Mouse (Mus musculus): ENCODE data around the gene Sema7a.

The Sema7a gene

DNA sequence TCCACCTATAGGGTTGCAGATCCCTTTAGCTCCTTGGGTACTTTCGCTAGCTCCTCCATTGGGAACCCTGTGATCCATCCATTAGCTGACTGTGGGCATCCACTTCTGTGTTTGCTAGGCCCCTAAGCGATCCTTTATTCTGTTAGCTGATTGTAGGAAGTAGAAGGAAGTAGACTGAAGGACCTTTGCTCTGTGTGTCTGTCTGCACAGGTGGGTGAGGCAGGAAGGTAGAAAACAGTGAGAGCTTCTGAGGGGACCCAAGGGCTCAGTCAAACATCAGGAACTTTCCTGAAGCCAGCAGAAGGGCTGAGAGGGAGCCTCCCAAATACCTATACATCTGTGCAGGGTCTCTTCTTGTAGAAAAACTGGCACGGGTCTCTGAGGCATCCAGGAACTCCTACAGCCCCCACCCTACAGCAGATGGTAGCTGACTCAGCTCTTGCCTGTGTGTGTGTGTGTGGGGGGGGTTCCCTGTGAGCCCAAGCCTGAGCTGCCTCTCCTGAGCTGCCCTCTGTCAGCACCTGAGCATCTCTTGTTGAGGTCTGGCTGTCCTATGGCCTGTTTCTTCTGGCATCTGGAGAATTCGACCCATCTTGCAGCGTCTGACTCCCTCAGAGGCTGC lies 35.4 kb downstream of the Sema7a start:
- DNase-seq (ENCODE audit: extremely low read depth, low read depth) = no peak

DNA sequence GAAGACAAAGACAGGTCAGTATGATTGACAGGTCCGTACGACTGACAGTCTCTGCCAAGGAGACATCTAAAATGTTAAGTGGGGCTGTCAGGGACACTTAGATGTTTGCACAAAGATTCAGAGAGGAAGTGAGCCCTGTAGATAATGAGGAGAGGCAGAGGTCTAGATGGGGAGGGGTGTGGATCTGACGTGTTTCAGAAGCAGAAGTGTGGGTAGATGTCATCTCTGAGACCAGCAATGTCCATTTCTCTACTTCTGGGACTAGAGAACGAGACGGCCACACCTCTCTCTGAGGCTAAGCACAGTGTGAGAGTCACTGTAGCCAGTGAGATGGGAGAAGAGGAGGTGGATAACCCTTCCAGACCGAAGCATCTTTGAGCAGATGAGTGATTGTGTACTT lies 38.1 kb downstream of the Sema7a start:
- peak; percentile 18 for DNase-seq (ENCODE audit: extremely low read depth, low read depth)

DNA sequence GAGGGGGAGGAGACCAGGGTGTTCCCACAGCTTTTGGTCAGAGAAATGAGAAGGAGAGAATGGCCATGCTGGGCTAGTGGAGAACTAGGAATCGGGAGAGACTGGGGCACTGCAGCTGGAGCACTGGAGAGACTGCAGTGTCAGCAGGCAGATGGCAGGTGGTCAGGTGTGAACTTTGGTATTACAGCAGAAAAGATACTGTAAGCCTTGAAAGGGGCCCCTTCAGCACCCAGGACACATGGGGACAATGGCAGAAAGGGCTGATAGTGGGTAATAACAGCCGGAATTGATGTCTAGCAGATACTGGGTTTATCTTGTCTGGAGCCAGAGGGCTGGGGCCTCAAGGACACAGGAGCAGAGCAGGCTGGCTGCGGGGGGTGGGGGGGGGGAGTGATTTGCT lies 38.9 kb downstream of the Sema7a start:
- no peak for DNase-seq (ENCODE audit: extremely low read depth, low read depth)

DNA sequence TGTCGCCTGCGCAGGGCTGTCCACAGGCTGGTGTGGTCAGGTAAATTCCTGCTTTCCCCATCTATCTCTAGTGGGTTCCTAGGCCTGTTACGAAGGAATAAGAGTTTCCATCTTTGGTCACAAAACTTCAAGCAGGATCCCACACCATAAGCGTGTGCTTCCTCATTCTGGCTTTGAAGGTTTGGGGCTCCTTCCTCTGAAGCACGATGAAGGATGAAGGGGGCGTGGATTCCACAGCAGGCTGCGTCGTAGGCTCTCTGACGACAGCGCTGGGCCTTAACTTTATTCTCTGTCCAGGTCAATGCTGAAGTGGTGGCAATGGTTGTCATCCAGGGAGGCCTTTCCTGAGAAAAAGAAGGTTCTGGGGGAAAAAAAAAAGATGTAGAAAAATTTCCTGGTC lies 40.7 kb downstream of the Sema7a start:
- DNase-seq (ENCODE audit: extremely low read depth, low read depth) = peak; percentile 37

DNA sequence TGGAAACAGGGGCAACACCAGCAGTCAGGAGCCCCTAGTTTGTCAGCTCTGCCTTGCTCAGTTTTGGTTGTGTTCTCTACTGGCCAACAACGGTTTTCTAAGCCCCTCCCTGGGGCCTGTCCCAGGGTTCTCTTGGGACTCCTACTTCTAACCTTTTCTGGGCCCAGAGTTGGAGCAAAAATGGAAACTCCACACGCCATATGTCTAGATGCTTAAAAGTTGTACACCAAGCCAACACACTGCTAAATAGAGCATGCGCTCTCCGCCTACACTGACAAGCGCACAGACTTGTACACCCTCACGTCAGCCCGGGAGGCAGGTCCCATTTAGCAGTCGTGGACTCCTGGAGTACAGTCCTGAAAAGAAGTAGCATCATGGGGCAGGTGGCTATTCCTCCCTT lies 45.4 kb downstream of the Sema7a start:
- no peak for DNase-seq (ENCODE audit: extremely low read depth, low read depth)

DNA sequence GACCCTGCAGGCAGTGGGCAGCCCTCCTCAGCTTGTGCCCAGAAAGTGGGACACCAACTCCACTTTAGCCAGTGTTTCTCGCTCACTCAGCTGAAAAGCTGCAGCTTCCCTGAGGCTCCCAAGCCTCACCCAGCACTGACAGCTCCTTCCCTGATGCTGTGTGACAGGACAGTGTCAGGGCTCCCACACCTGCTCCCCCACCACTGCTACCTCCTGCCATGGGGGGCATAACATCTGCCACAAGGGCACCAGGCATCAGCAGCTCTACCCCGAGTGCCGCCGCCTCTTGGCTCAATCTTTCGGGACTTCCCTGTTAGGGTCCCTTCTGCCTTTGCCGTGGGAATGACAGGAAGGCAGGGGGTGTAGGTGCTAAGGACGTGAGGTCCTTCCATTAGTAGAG lies 46.4 kb downstream of the Sema7a start:
- no peak for DNase-seq (ENCODE audit: extremely low read depth, low read depth)

DNA sequence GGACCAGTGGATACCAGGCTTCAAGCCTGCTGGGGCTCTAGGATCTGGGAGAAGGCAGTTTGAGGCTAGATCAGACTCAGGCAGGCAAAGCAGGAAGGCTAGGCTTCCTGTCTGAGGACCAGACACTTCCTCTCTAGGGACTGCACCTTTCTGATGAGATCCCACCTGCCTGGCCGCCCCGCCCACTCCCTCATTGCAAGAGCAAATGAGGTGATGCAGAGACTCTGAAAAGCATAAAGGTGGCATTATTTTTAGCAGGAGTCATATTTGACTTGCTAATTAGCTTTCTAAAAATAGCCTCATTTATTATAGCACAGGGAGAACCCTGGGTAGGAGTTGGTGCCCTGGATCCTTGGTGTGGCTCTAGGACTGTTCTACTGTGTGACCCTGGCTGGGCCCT lies 48.2 kb downstream of the Sema7a start:
- no peak for DNase-seq (ENCODE audit: extremely low read depth, low read depth)

DNA sequence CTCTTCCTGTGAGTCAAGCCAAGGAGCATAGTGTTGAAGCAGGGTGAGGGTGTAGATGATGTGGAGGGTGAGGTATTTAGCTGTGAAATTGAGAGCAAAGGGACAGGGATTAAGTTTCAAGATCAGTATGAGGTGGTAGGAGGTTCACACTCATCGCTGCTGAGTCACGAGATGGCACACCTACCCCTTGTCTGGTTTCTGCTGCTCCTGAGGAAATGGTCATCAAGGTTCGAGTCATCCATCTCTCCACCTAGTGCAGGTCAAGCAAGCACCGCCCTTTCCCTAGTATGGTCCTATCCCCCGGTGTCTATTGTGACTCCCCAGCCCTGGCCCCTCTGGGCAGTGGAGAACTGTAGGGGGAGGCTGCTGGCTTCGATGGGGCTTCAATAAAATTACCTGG lies 49.4 kb downstream of the Sema7a start:
- no peak for DNase-seq (ENCODE audit: extremely low read depth, low read depth)

DNA sequence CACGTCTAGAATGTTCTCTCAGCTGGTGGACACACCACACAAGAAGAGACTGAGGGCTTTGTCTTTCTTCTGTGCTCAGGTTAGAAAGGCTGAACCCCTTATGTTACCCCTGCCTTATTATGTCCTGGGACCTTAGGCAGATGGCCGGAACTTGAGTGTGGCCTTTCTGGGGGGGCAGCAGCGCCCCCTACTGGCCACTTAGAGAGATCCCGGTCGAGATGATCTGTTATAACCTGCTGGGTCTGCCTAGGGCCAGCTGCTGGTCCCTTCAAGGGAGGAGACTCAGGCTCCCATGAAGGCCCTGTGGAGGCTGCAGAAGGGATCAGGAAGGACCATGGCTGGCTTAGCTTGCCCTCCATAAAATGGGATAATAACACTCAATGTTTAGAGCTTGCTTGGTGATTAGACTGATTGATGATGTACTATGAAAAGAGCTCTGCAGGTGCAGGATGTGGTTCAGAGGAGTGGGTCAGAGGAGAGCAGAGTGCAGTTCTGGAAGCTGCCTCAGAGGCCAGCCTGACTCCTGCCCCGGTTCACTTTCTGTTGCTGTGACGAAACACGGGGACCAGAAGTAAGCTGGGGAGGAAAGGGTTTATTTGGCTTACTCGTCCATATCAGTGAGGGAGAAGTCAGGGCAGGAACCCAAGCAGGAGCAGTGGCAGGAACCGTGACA lies 50.7 kb downstream of the Sema7a start:
- DNase-seq (ENCODE audit: extremely low read depth, low read depth) = no peak

DNA sequence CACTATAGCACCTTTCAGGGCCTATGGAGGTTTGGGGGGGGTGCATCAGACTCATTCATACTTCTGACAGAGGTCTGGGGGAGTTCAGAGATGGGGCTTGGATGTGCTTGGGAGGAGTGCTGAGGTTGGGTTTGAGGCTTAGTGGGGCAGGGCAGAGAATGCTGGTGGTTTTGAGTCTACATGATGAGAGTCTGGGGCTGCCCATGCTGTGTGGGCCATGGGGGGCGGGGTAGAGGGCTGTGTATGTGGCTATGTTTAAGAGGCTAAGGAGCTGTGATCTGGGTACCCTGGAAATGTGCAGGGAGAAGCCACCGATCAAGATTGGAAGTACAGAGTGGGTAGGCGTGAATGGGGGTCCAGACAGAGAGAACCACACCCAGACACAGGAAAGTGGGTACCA lies 52.1 kb downstream of the Sema7a start:
- DNase-seq (ENCODE audit: extremely low read depth, low read depth) = no peak

DNA sequence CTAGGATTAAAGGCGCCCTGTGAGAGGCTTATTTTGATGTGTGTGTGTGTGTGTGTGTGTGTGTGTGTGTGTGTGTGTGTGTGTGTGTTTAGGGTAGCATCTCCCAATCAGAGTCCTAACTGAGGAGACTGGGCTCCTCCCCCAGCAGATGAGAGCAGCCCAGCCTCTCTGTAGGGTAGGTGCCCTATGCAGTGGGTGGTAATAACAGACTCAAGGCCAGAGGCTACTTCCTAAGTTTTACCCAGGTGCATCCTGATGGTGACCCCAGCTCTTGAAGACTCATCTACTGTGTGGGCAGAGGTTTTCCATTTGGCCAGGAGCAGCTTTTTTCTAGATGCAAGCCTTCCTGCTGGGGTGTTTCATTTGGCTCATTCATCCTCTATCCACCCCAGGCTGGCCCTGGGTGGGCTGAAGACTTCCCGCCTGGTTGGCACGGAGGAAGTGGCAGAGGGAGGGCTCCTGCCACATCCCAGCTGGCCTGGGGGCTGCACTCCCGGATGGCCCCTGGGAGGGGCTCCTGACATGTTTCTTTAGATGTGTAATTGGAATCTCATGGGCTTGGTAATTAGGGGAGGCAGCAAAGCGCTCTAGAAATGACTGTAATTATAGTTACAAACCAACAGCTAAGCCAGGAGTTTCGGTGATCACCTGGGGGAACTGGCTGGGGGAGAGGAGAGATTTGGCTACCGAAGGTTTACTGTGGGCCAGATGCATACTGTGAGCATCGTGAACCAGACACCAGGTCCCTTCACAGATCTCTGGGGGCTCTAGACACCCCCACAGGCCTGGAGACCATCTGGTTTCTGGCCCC lies 53.1 kb downstream of the Sema7a start:
- DNase-seq (ENCODE audit: extremely low read depth, low read depth) = no peak

DNA sequence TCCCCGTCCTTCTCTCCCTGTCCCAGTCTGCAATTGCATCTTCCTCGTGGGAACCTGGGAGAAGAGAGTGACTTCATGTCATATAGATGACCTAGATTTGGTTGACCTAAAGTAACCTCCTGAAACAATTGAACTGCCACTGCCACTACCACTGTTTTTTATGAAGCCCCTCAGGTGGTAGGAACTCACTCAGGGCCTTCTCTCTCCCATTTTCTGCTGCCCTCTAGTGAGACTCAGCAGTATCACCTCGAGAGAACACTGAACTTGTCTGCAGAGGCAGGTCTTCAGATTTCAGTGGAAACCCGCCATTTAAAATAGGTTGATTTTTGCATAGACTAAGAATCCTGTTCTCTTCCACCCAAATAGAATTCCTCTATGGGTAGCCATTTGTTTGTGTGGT lies 55.4 kb downstream of the Sema7a start:
- no peak for DNase-seq (ENCODE audit: extremely low read depth, low read depth)

DNA sequence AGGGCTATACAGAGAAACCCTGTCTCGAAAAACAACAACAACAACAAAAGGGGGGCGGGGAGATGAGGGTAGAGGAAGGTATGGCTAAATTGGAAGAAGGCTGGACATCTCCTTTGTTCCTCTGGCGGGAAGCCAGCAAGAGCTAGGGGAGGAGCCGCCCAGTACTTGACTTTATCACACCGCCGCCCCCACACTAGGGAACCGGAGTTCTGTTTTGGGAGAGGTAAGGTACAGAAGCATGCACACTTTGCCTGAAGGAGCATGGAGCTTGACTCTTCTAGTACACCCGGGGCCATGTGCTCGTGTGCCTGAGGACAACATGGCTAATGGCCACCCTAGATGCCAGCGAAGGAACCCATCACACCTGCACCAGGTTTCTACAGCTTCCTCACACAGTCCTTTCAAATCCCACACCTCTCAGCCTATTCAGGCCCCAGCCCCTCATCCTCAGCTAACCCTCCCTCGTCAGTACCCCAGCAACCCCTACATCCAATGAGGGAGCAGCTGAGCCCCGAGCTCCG lies 57.7 kb downstream of the Sema7a start:
- DNase-seq (ENCODE audit: extremely low read depth, low read depth) = no peak

DNA sequence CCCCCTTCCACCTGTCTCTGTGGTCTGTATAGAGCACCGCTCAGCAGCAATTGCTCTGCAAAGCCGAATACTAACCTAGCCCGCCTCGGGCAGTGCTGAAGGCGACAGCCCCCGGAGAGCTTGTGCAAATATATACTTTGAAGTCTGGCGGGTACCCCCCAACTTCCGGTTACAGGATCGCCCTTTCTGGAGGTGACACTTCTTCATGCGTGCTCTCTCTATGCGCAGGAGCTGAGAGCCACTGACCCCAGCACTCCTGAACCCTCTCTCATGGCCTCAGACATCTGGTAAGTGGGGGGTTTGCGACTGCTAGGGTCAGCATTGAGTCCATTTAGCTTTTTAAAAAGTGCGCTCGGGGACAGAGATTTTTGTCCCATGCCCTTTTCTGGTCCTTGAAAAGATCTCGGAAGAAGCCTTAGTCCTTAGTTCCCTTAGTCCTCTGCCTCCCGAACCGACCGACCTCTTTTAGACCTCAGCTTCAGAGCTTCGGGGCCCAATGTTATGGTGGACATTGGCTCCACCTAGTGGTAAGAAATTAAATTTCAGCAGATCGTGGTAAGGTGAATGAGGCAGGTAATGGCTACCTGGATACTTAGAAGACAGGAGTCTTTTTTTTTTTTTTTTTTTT lies 58.2 kb downstream of the Sema7a start:
- peak; percentile 42 for DNase-seq (ENCODE audit: extremely low read depth, low read depth)

DNA sequence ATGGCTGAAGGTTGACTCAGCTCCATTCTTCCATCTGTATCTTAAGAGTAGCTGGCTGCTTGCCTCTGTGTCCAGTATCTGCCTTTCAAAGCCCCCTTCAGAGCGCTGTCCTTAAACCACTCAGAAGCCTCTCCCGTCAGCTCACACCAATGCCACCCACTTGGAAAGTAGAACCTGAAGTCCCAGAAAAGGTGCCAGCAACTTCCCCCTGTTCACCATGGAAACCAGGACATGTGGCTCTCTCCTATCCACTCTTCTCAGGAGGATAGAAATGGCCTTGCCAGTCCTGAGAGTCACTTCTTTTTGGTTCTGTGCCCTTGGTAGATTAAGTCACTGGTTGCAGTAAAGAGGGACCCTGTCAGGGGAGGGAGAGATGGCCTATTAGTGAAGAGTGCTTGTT lies 58.8 kb downstream of the Sema7a start:
- no peak for DNase-seq (ENCODE audit: extremely low read depth, low read depth)

DNA sequence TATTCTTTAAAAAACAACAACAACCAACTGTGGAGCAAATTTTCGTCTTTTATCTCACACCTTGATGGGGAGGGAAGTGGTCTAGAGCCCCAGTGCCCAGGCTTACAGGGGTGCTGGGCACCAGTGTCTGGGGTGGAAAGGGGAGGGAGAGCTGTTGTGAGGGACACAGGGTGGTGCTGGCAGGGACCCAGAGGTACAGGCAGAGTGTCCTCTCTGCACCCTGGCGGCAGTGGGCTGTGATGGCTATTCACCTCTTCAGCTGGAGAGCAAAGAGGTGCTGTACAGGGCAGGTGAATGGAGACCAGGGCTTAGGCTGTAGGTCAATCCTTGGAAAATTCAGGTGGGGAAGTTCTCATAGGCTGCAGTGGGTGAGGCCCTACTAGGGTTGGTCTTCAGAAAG lies 59.8 kb downstream of the Sema7a start:
- no peak for DNase-seq (ENCODE audit: extremely low read depth, low read depth)

DNA sequence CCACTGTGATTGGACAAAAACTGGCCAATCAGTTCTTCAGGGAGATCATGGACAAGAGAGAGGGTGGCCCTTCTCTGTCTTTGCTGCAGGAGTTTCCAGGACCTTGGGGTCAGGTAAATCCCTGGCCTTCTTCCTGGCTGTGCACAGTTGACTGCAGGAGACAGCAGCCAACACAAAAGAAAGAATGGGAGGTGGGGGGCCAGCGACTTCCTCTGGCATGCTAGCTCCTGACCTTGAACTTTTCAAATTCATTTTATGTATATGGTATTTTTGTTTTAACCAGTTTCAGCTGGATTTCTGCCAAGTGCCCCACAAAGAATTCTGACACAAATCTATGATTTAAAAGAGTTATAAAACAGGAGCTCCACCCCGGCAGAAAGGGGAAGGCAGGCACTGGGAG lies 63.4 kb downstream of the Sema7a start:
- no peak for DNase-seq (ENCODE audit: extremely low read depth, low read depth)

DNA sequence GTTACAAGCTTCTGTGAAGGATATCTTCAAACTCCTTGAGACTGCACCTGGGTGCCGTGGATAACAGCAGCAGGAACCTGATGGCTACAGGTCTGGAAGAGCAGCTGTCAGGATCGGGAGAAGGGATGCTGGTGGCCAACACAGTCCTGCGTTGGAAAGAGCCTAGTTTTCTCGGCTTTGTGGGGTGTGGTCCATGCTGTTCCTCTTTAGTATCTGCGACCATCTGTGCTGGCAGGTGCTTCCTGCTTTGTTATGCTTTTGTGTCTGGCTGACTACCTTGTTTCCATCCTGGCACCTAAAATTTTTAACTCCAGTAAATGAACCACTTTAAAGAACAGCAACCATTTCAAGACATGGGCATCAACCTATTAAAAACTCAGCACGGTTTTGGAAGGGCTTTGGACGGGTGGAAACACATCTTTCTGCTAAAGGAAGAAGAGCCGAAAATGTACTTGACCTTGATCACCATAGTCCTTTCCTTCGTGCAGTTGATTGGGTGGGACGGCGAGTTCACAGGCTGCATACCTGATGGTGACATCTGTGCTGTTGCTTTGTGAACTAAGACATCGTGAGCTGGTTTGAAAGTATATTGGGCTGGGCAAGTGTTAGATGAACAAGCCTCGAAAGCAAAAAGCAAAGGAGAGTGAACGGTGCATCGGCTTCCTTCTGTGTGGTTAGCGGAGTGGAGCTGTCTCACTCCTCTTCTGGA lies 66.0 kb downstream of the Sema7a start, which contains the start of gene Cyp11a1:
Gene Cyp11a1 (plus strand): TSS at position 659 of the 709 bp plus-strand sequence.
- DNase-seq (ENCODE audit: extremely low read depth, low read depth) = no peak

DNA sequence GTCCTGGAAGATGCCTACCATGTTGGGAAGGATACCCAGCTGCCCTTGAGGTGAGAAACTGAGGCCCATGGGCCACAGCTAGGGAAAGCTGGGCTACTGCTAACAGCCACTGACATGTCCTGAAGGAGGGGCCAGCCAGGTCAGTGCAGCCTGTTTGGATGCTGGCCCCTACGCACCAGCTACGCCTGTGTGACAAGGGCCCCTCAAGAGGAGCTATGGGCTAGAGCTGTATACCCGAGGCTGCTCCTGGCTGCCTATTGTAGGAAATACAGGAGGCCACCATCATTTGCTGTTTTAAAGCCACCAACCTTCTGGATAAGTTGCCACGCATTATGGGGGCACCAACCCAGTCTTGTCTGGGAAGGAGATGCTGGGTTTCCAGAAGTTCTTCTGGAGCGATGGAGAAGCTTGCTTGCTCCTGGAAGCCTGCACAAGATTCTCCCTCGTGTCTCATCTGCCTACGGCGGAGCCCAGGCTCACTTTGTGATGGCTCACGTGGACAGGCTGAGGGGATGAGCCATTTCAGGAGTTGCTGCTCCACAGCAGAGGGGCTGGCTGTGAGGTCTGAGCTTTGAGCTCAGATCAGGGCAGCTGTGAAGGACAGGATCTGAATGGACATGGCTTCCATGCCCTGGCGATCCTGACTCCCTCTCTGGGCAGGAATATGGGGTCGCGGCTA lies 68.6 kb downstream of the Sema7a start:
- DNase-seq (ENCODE audit: extremely low read depth, low read depth) = no peak

DNA sequence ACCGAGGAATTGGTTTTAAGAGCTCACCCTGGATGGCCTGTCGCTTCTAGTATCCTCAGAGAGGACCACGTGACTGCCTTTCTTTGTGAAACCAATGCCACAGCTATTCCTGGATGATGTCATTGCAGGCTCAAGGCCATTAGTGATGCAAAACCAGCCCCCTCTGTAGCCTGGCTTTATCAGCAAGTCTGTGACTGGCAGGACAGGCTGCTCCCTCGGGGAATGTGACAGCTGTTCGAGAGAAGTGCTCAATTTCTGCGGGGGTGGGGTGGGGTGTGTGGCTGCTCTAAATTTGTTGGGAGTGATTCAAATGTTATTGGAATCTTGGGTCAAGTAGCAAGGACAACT lies 69.1 kb downstream of the Sema7a start:
- no peak for DNase-seq (ENCODE audit: extremely low read depth, low read depth)

DNA sequence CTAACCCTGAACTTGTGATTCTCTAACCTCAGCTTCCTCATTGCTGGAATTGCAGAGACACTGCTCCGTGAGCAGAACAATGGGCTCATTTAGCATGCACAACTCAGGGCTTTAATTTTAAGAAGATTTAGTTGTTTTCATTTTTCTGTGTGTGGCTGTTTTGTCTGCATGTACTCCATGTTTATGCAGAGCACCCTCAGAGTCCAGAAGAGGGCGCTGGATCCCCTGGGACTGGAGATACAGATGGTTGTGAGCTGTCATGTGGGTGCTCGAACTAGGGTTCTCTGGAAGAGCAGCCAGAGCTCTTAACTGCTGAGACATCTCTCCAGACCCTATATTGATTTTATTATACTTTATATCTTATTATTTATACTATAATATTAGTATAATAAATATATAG lies 69.7 kb downstream of the Sema7a start:
- no peak for DNase-seq (ENCODE audit: extremely low read depth, low read depth)

Measured in MEL-GATA-1-ER (cell line).